Mouse (Mus musculus) testis, adult 2 months (tissue): ENCODE data around the gene Tnrc6b. TPM values are rescaled to one million over a fixed set of nuclear protein-coding genes. Genes with fewer than 3 reads are reported as not detected.

ENCODE experiments used
- H3K27ac ChIP-seq: fragments of 200-500 bp; 2 replicates; pipeline ENCODE4 v1.5.1; 2012; ENCODE audit warnings: low read depth, low read length; ENCODE audit not compliant: control insufficient read depth, insufficient read depth
- H3K27me3 ChIP-seq: fragments of 200-500 bp; 2 replicates; pipeline ENCODE4 v1.6.1; 2012; ENCODE audit warnings: mild to moderate bottlenecking, low read length, moderate library complexity; ENCODE audit not compliant: control insufficient read depth, insufficient read depth
- H3K36me3 ChIP-seq: fragments of 200-500 bp; 2 replicates; pipeline ENCODE4 v1.6.1; 2012; ENCODE audit warnings: mild to moderate bottlenecking, low read length; ENCODE audit not compliant: control insufficient read depth, insufficient read depth
- H3K4me1 ChIP-seq: fragments of 200-500 bp; 2 replicates; pipeline ENCODE4 v1.6.1; 2012; ENCODE audit warnings: low read length; ENCODE audit not compliant: control insufficient read depth, insufficient read depth
- H3K4me3 ChIP-seq: fragments of 200-500 bp; 2 replicates; pipeline ENCODE4 v1.5.1; 2012; ENCODE audit warnings: low read depth, mild to moderate bottlenecking, low read length, moderate library complexity, mixed read lengths; ENCODE audit not compliant: control insufficient read depth
- CTCF ChIP-seq: fragments of 200-500 bp; IDR thresholded peaks from 2 replicates; pipeline ENCODE4 v1.5.1; 2012; ENCODE audit warnings: low read depth, mild to moderate bottlenecking, inconsistent platforms, low read length, moderate library complexity; ENCODE audit not compliant: control insufficient read depth, insufficient read depth, insufficient replicate concordance
- POLR2A ChIP-seq: fragments of 200-500 bp; IDR thresholded peaks from 2 replicates; pipeline ENCODE4 v1.6.1; 2012; ENCODE audit warnings: low read depth, mild to moderate bottlenecking, inconsistent platforms, low read length, moderate library complexity; ENCODE audit not compliant: control insufficient read depth
- polyA plus RNA-seq: library from polyadenylated mRNA; depleted of rRNA; stranded (reverse); fragments of >200 nt; gene quantifications from 2 replicates; pipeline ENCODE4 v1.2.3, GENCODE M21; 2012

Tnrc6b gene
- polyA plus RNA-seq, 1 experiment: 26.5 TPM

DNA sequence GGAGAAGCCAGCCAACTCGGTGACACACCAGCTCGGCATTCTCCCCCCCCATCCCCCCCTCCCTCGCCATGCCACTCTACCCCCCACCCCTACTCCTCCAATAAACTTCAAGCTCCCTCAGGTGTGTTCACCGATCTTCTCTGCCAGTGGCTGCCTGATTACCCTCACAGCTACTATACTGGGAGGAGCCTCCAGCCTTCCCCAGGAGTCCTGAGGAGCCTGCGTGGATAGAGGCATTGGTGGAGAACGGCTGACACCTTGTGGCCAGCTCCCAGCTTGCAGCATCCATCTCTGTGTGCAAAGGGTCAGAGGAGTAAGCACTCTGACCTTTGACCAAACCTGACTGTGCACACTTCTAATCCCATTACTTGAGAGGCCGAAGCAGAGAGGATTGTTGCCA lies 6.8 kb upstream of the Tnrc6b start:
- Histone ChIP-seq H3K4me3 (no peak overlapping the region), H3K36me3 (no peaks in the 10 kb centered on the region), H3K27me3 (no peaks in the 10 kb centered on the region), H3K4me1 (peaks cover 15% of the 10 kb centered on the region), H3K27ac (no peak overlapping the region)
- TF ChIP-seq POLR2A: no peak
- TF ChIP-seq CTCF: peak; percentile 76; the same call in 1 of the 2 replicates

DNA sequence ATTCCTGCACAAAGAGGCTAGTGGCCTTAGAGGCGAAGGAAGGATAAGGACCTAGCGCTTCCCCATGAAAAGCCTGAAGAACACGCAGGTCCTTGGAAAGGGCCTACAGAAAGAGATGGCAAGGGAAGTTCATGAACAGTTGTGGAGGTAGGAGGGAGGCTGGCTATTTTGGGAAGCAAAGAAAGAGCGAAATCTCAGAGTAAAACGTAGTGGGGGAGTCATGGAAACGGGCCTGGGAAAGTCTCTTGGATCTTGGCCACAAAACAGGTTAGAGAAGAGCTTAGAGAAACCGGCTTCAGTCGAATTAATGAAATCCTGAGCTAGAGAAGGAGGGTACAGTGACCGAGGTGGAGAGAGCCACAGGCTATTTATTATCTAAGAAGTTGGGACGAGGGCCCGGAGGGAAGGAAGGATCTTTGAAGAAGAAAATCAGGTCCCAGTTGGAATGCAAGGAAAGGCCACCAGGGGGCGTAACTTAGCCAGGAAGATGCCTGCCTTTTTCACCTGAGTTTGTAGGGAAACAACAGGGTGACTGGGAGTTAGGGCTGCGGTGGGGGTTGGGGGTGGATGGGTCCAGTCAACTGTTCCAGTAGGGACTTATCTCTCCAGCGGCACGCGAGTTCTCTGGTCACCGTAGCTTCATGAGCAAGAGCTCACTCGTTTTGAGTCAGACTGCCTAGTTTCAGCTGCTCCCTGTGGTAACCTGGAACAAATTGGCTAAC lies 5.1 kb upstream of the Tnrc6b start:
- Histone ChIP-seq H3K27ac (peak overlapping the region; percentile 79), H3K36me3 (no peaks in the 10 kb centered on the region), H3K4me3 (peak overlapping the region; percentile 82), H3K27me3 (no peaks in the 10 kb centered on the region), H3K4me1 (peaks cover 16% of the 10 kb centered on the region)
- TF ChIP-seq POLR2A (peak; percentile 47; the same call in 1 of the 2 replicates), CTCF (peak; percentile 89)

DNA sequence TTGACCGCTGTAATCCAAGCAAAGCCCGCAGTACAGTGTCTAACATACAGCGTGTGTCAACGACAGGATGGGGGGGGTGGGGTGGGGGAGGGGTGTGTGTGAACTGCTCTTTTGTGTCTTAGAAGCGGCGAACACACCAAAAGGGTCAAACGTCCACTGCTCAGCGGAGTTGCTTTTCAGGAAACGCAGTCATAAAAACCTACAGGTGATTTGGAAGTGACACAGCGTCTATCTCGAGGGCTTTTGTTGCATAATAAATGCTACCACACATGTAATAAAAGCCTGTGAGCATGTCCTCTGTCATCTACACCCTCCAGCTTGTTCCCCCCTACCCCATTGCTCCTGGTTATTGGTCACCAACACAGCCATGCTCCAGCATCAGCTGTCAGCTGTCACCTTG lies 4.5 kb upstream of the Tnrc6b start:
- H3K4me1 ChIP-seq: peaks cover 16% of the 10 kb centered on the region
- peak overlapping the region; percentile 79 for H3K27ac ChIP-seq
- peak overlapping the region; percentile 82 for H3K4me3 ChIP-seq
- no peaks in the 10 kb centered on the region for H3K36me3 ChIP-seq
- TF ChIP-seq CTCF (no peak), POLR2A (peak; percentile 37; the same call in 1 of the 2 replicates)
- H3K27me3 ChIP-seq: no peaks in the 10 kb centered on the region

DNA sequence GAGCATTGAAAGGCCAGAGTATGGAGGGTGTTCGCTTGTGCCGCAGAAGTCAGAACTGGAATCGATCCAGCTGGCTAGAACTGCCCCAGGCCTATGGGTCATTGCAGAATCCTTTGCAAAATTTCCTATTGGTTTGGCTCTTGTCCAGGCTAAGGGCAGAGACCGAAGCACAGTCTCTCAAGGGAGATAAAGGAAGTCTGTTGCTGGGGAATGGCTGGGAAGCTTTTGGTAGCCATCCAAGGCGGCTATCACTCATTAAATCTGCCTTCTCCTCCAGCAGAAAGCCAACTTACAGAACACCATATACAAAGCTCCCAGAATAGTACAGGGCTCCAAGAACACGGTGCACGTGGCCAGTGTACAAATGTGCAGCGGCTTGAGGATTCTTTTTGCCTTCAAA lies 4.0 kb upstream of the Tnrc6b start:
- Histone ChIP-seq H3K27me3 (no peaks in the 10 kb centered on the region), H3K4me3 (peak overlapping the region; percentile 82), H3K27ac (peak overlapping the region; percentile 5; the same call in 1 of the 2 replicates), H3K36me3 (no peaks in the 10 kb centered on the region), H3K4me1 (peaks cover 16% of the 10 kb centered on the region)
- TF ChIP-seq POLR2A (no peak), CTCF (no peak)

DNA sequence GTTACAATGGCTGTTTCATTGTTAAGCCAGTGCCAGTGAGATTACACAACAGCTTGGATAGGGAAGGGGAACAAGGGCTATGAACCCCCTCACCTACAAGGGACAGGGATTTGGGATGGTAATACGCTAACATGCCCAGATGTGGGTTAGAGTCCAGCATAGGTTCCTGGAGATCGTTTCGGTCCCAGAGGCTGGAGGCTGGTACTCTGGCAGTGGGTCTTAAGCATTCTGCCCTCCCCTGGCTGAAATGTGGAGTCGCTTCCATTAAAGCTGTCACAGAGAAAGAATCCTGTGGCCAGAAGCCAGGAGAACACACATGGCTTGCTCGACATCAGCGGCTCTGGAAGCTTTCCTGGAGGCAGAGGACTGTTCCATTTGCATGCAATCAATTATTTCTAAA lies 1.5 kb upstream of the Tnrc6b start:
- Histone ChIP-seq H3K4me3 (no peak overlapping the region), H3K27ac (no peak overlapping the region), H3K27me3 (no peaks in the 10 kb centered on the region), H3K4me1 (peaks cover 16% of the 10 kb centered on the region), H3K36me3 (no peaks in the 10 kb centered on the region)
- no peak for TF ChIP-seq CTCF
- no peak for TF ChIP-seq POLR2A

DNA sequence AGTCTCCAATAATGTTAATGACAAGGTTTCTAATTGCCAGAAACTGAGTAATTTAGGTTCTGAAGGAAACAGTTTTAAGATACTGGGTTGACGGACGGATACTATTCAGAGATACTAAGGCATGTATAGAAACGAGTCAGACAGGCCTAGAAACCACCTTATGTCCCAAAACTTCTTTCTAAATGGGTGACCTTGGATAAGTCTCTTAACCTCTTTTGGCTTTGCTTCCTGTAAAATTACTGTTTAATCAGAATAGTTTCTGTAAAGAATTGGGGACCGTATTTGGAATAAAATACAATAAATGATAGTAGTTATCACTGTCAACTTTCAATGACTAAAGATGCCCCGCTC lies 881 bp upstream of the Tnrc6b start:
- H3K4me3 ChIP-seq: peak overlapping the region; percentile 93
- no peaks in the 10 kb centered on the region for H3K27me3 ChIP-seq
- peak overlapping the region; percentile 99 for H3K27ac ChIP-seq
- TF ChIP-seq CTCF (no peak), POLR2A (no peak)
- H3K36me3 ChIP-seq: no peaks in the 10 kb centered on the region
- peaks cover 16% of the 10 kb centered on the region for H3K4me1 ChIP-seq

DNA sequence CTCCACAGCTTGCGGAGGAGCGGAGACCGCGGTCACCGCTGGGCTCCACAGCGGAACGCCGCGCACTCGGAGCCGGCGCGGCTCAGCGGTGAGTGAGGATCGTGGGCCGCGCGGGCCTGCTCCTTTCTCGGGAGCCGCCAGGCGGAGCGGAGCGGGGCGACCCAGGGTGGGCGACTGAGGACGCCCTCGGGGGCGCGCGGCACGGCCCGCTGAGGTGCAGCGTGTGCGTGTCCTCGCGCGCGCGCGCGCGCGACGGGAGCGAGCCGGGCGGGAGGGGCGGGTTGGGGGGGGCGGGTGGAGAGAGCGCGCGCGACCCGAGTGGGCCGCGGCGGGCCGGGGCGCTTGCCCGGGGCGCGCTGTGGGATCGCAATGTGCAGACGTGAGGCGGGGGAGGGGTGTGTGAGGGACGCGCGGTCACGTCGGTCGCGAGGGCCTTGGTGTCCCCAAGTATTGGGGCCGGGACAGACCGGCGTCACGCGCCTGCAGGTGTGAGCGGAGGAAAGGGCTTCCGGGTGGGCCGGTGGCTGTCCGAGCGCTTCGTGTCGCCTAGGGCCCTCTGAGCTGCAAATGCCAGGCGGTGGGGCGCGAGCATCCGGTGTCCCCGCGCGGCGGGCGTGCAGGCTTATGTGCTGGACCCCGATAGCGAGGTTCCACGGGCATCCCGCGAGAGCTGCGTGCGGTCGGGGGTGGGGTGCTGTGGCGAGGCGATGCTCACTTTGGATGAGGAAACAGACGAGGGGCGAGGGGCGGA lies 463 bp downstream of the Tnrc6b start:
- TF ChIP-seq POLR2A (no peak), CTCF (no peak)
- Histone ChIP-seq H3K4me1 (peaks cover 9% of the 10 kb centered on the region), H3K36me3 (no peaks in the 10 kb centered on the region), H3K27ac (peak overlapping the region; percentile 85), H3K4me3 (peak overlapping the region; percentile 93), H3K27me3 (no peaks in the 10 kb centered on the region)
